Mouse (Mus musculus): ENCODE results near the gene Gpr19. TPM values are rescaled to one million over a fixed set of nuclear protein-coding genes. Genes with fewer than 3 reads are reported as not detected.

Gene Gpr19
- polyA plus RNA-seq, 1 experiment from 2014 or later: 8.0 TPM

DNA sequence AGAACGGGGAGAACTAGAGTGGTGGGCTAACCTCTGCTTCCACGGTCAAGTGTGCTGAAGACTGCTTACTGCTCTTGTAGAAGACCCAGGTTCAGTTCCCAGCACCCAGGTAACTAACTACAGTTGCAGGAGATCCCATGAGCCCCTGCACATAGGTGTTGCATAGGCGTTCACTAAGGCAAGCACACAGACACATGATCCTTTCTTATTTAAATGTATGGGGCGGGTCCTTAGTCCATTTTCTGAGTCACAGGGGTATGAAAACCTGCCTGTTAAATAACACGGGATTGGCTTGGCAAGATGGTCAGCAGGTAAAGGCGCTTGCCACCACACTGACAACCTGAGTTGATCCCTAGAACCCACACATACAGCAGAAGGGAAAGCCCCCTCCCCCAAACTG is 39.4 kb downstream of the Gpr19 start:
- Histone ChIP-seq H3K27ac (replicated peaks; ENCODE audit: low read depth, low read length) (no peak overlapping the region), H3K4me2 (ENCODE audit: low read depth, low read length) (no peak overlapping the region), H3K4me3 (ENCODE audit: low read depth, low read length) (no peak overlapping the region), H3K9ac (ENCODE audit: low read depth, low read length) (no peak overlapping the region), H3K9me3 (ENCODE audit: control insufficient read depth, low read length) (no peaks in the 10 kb centered on the region), H3K4me1 (ENCODE audit: control insufficient read depth, insufficient read depth, low read length) (0 out of 2 replicates have a peak, but pooled peaks cover 5% of the 10 kb centered on the region), H3K36me3 (ENCODE audit: control insufficient read depth, insufficient read depth, low read length) (no peaks in the 10 kb centered on the region; the same call in 1 of the 2 replicates), H3K27me3 (replicated peaks; ENCODE audit: control insufficient read depth, insufficient read depth, low read length) (no peaks in the 10 kb centered on the region)
- DNase-seq (ENCODE audit: low spot score) (no peak), ATAC-seq (ENCODE audit: low read depth) (no peak)
- 88% methylated on average over 6 of the region's 6 CpGs for WGBS

DNA sequence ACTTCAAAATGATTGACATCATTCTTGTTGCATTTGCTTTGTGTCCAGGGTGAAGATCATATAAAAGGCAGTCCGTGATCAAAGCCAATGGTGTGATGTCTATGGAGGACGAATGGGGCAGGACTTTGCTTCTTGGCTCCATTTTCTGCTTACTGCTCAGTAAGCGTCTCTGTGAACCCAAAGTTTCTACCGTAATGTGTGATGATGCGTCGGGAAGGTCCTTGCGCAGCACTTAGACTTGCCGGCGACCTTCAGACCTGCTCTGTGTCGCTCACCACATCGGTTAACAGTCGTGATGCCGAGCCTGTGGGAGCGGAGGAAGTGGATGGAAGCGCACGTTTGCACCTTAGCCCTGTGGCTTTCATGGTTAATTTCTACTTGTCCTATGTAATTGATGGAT is 42.5 kb downstream of the Gpr19 start:
- no peaks in the 10 kb centered on the region for H3K9me3 ChIP-seq (ENCODE audit: control insufficient read depth, low read length)
- no peak overlapping the region for H3K4me3 ChIP-seq (ENCODE audit: low read depth, low read length)

DNA sequence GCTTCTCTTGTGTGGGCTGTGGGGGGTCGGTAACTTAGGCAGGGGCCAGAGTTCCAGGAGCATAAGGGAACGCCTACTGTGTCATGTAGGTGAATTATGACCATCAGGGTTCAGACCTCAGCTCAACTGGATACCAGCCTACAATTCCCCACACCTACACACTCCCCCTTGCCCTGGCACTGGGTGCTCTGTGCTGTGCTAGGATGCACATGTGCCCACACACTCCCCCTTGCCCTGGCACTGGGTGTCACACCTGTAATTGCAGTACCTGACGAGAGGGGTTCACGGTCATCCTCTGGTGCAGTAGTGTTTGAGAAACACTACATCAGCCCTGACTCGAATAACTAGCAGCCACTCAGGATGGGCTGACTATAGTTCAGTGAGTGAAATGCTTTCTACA is 43.6 kb downstream of the Gpr19 start:
- Histone ChIP-seq H3K27ac (replicated peaks; ENCODE audit: low read depth, low read length) (no peak overlapping the region), H3K9me3 (ENCODE audit: control insufficient read depth, low read length) (no peaks in the 10 kb centered on the region), H3K4me1 (ENCODE audit: control insufficient read depth, insufficient read depth, low read length) (no peaks in the 10 kb centered on the region), H3K4me3 (ENCODE audit: low read depth, low read length) (no peak overlapping the region), H3K36me3 (ENCODE audit: control insufficient read depth, insufficient read depth, low read length) (peaks cover 17% of the 10 kb centered on the region; the same call in 1 of the 2 replicates), H3K9ac (ENCODE audit: low read depth, low read length) (no peak overlapping the region), H3K4me2 (ENCODE audit: low read depth, low read length) (no peak overlapping the region), H3K27me3 (replicated peaks; ENCODE audit: control insufficient read depth, insufficient read depth, low read length) (no peaks in the 10 kb centered on the region)
- ATAC-seq (ENCODE audit: low read depth) (no peak), DNase-seq (ENCODE audit: low spot score) (no peak)
- 90% methylated on average over 5 of the region's 5 CpGs for WGBS

More for the DNA sequence above, 42.5 kb downstream of the Gpr19 start:
- H3K9ac ChIP-seq (ENCODE audit: low read depth, low read length): no peak overlapping the region
- H3K36me3 ChIP-seq (ENCODE audit: control insufficient read depth, insufficient read depth, low read length): peaks cover 10% of the 10 kb centered on the region; the same call in 1 of the 2 replicates
- H3K4me2 ChIP-seq (ENCODE audit: low read depth, low read length): no peak overlapping the region
- H3K4me1 ChIP-seq (ENCODE audit: control insufficient read depth, insufficient read depth, low read length): no peaks in the 10 kb centered on the region
- ATAC-seq (ENCODE audit: low read depth): no peak
- 89% methylated on average over 16 of the region's 16 CpGs for WGBS
- H3K27ac ChIP-seq (replicated peaks; ENCODE audit: low read depth, low read length): no peak overlapping the region
- no peak for DNase-seq (ENCODE audit: low spot score)
- H3K27me3 ChIP-seq (replicated peaks; ENCODE audit: control insufficient read depth, insufficient read depth, low read length): no peaks in the 10 kb centered on the region

DNA sequence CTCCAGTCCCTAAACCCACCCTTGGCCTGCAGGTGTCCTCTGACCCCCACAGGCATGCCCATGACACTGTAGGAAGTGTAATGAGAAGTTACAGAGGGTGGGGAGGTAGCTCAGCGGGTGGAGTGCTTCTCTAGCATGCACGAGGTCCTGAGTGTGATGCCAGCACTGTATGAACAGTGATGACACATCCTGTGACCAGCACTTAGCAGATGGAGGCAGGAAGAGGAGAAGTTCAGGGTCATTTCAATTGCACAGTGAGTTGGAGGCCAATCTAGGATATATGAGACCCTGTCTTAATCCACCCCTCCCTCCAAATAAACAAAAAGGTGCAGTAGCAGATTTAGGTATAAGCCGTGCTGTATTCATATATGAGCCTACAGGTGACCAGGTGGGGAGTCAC is 48.4 kb downstream of the Gpr19 start:
- Histone ChIP-seq H3K27me3 (replicated peaks; ENCODE audit: control insufficient read depth, insufficient read depth, low read length) (no peaks in the 10 kb centered on the region), H3K4me1 (ENCODE audit: control insufficient read depth, insufficient read depth, low read length) (no peaks in the 10 kb centered on the region), H3K4me2 (ENCODE audit: low read depth, low read length) (no peak overlapping the region), H3K4me3 (ENCODE audit: low read depth, low read length) (no peak overlapping the region), H3K27ac (replicated peaks; ENCODE audit: low read depth, low read length) (no peak overlapping the region), H3K9me3 (ENCODE audit: control insufficient read depth, low read length) (no peaks in the 10 kb centered on the region), H3K9ac (ENCODE audit: low read depth, low read length) (no peak overlapping the region), H3K36me3 (ENCODE audit: control insufficient read depth, insufficient read depth, low read length) (peaks cover 24% of the 10 kb centered on the region; the same call in 1 of the 2 replicates)
- no peak for ATAC-seq (ENCODE audit: low read depth)
- no peak for DNase-seq (ENCODE audit: low spot score)
- 68% methylated on average over 3 of the region's 3 CpGs for WGBS

DNA sequence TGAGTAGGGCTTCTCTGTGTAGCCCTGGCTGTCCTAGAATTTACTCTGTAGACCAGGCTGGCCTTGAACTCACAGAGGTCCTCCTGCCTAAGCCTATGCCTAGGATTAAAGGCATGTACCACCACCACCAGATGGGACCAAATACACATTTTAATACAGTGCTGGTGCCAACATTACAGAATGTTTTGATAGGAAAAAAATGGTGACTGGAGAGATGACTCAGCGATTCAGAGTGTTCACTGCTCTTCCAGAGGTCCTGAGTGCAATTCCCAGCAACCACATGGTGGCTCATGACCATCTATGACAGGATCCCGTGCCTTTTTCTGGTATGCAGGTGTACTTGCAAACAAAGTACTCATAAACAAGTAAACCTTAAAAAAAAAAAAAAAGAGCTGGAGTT is 48.9 kb downstream of the Gpr19 start:
- Histone ChIP-seq H3K9me3 (ENCODE audit: control insufficient read depth, low read length) (no peaks in the 10 kb centered on the region), H3K27ac (replicated peaks; ENCODE audit: low read depth, low read length) (no peak overlapping the region), H3K9ac (ENCODE audit: low read depth, low read length) (no peak overlapping the region), H3K4me1 (ENCODE audit: control insufficient read depth, insufficient read depth, low read length) (no peaks in the 10 kb centered on the region), H3K4me3 (ENCODE audit: low read depth, low read length) (no peak overlapping the region), H3K27me3 (replicated peaks; ENCODE audit: control insufficient read depth, insufficient read depth, low read length) (no peaks in the 10 kb centered on the region), H3K36me3 (ENCODE audit: control insufficient read depth, insufficient read depth, low read length) (peaks cover 24% of the 10 kb centered on the region; the same call in 1 of the 2 replicates), H3K4me2 (ENCODE audit: low read depth, low read length) (no peak overlapping the region)
- ATAC-seq (ENCODE audit: low read depth) (no peak), DNase-seq (ENCODE audit: low spot score) (no peak)
- 74% methylated on average over 2 of the region's 2 CpGs for WGBS

DNA sequence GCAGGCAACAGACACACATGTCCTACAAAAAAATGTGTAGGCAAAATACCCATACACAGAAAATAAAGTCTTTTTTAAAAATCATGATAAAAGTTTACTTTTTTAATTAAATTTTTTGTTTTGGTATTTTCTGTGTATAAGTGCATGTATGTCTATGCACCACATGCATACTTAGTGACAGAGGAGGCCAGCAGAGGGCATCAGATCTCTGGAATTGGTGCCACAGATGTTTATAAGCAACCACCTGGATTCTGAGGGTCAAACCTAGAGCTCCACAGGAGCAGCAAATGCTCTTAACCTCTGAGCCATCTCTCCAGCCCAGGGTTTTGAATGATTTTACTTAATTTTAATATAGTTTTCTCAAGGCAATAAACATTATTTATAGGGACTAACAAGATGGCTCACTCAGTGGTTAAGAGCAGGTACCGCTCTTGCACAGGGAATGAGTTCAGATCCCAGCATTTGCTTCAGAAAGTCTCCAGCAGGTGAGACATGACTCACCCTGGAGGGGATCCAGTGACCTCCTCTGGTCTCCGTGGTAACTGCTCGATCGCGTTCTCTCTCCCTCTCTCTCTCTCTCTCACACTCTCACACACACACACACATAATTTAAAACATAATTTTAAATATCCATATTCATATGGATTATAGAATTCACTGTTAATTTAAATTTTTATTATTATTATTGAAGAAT is 50.0 kb downstream of the Gpr19 start:
- H3K9me3 ChIP-seq (ENCODE audit: control insufficient read depth, low read length): no peaks in the 10 kb centered on the region
- H3K27me3 ChIP-seq (replicated peaks; ENCODE audit: control insufficient read depth, insufficient read depth, low read length): no peaks in the 10 kb centered on the region
- 85% methylated on average over 5 of the region's 5 CpGs for WGBS
- no peak overlapping the region for H3K27ac ChIP-seq (replicated peaks; ENCODE audit: low read depth, low read length)
- H3K4me2 ChIP-seq (ENCODE audit: low read depth, low read length): no peak overlapping the region
- ATAC-seq (ENCODE audit: low read depth): no peak
- no peak overlapping the region for H3K4me3 ChIP-seq (ENCODE audit: low read depth, low read length)
- peaks cover 24% of the 10 kb centered on the region; the same call in 1 of the 2 replicates for H3K36me3 ChIP-seq (ENCODE audit: control insufficient read depth, insufficient read depth, low read length)
- no peak overlapping the region for H3K9ac ChIP-seq (ENCODE audit: low read depth, low read length)
- peak; percentile 30 for DNase-seq (ENCODE audit: low spot score)
- no peaks in the 10 kb centered on the region for H3K4me1 ChIP-seq (ENCODE audit: control insufficient read depth, insufficient read depth, low read length)

DNA sequence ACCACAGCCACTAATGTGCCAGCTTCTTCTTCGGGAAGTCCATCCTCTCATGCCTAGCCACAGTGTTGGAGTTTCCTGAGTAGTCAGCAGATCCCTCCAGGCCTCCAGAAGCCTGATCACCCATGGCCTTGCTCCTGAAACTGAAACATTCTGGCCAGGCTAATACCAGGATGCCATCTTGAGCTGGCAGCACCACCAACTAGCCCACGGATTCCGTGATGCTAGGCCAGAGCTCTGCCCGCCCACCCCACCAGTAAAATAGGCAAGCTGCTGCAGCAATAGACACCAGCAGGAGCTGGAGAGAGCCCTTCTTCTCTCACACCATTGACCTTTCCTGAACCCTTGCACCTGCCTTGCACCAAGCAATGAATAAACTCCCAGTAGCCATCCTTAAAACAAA is 50.8 kb downstream of the Gpr19 start:
- no peaks in the 10 kb centered on the region for H3K9me3 ChIP-seq (ENCODE audit: control insufficient read depth, low read length)
- no peak overlapping the region for H3K9ac ChIP-seq (ENCODE audit: low read depth, low read length)
- ATAC-seq (ENCODE audit: low read depth) (no peak), DNase-seq (ENCODE audit: low spot score) (no peak)
- no peaks in the 10 kb centered on the region for H3K4me1 ChIP-seq (ENCODE audit: control insufficient read depth, insufficient read depth, low read length)
- no peak overlapping the region for H3K27ac ChIP-seq (replicated peaks; ENCODE audit: low read depth, low read length)
- H3K27me3 ChIP-seq (replicated peaks; ENCODE audit: control insufficient read depth, insufficient read depth, low read length): no peaks in the 10 kb centered on the region
- H3K36me3 ChIP-seq (ENCODE audit: control insufficient read depth, insufficient read depth, low read length): peaks cover 24% of the 10 kb centered on the region; the same call in 1 of the 2 replicates
- 85% methylated on average over 4 of the region's 4 CpGs for WGBS
- H3K4me3 ChIP-seq (ENCODE audit: low read depth, low read length): no peak overlapping the region
- H3K4me2 ChIP-seq (ENCODE audit: low read depth, low read length): no peak overlapping the region

DNA sequence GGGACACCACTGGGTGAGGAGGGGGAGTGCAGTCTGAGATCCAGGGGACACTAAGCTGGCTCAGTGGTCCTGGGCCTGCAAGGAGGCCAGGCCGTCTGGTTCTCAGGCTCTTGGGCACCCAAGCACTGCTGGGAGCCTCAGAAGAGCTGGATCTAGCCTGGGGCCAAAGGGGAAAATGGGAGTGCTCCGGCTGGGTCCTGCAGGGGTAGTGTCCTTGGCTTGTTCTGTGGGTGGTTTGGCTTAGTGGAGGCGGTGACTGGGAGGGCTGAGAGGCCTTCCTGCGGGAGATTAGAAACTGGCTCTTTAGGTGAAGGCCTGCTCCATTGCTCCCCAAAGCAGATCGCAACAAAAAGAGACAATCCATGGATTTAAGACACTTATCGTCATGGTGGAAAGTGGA is 52.1 kb downstream of the Gpr19 start:
- DNase-seq (ENCODE audit: low spot score): no peak
- H3K4me2 ChIP-seq (ENCODE audit: low read depth, low read length): no peak overlapping the region
- H3K4me1 ChIP-seq (ENCODE audit: control insufficient read depth, insufficient read depth, low read length): no peaks in the 10 kb centered on the region
- H3K4me3 ChIP-seq (ENCODE audit: low read depth, low read length): no peak overlapping the region
- H3K27ac ChIP-seq (replicated peaks; ENCODE audit: low read depth, low read length): no peak overlapping the region
- no peak for ATAC-seq (ENCODE audit: low read depth)
- no peak overlapping the region for H3K9ac ChIP-seq (ENCODE audit: low read depth, low read length)
- no peaks in the 10 kb centered on the region for H3K9me3 ChIP-seq (ENCODE audit: control insufficient read depth, low read length)
- H3K36me3 ChIP-seq (ENCODE audit: control insufficient read depth, insufficient read depth, low read length): 0 out of 2 replicates have a peak, but pooled peaks cover 16% of the 10 kb centered on the region
- no peaks in the 10 kb centered on the region for H3K27me3 ChIP-seq (replicated peaks; ENCODE audit: control insufficient read depth, insufficient read depth, low read length)
- 75% methylated on average over 6 of the region's 6 CpGs for WGBS

DNA sequence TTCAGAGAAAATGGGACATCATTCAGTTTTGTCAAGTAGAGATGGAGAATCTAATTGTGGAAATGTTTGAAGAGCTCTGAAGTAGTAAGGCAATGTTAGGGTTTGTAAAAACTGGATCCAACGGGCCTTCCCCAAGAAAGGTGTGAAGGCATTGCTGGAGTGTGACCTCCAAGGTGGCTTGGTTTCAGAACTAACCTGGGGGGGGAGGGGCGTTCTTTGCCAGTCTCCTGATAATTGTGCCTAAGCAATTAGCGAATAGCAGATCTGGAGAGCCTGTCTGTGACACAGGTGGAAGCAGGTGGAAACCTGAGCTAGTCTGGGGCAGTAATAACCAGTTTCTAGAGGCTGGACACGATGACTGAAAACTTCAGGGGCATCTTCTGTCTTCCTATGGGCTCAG is 52.7 kb downstream of the Gpr19 start:
- 84% methylated on average over 4 of the region's 4 CpGs for WGBS
- ATAC-seq (ENCODE audit: low read depth) (no peak), DNase-seq (ENCODE audit: low spot score) (no peak)
- Histone ChIP-seq H3K27me3 (replicated peaks; ENCODE audit: control insufficient read depth, insufficient read depth, low read length) (no peaks in the 10 kb centered on the region), H3K4me1 (ENCODE audit: control insufficient read depth, insufficient read depth, low read length) (no peaks in the 10 kb centered on the region), H3K9me3 (ENCODE audit: control insufficient read depth, low read length) (no peaks in the 10 kb centered on the region), H3K9ac (ENCODE audit: low read depth, low read length) (no peak overlapping the region), H3K36me3 (ENCODE audit: control insufficient read depth, insufficient read depth, low read length) (0 out of 2 replicates have a peak, but pooled peaks cover 11% of the 10 kb centered on the region), H3K27ac (replicated peaks; ENCODE audit: low read depth, low read length) (no peak overlapping the region), H3K4me2 (ENCODE audit: low read depth, low read length) (no peak overlapping the region), H3K4me3 (ENCODE audit: low read depth, low read length) (no peak overlapping the region)
